Mouse (Mus musculus) left cerebral cortex, postnatal 14 days (tissue): ENCODE measurements around the gene Smn1. TPM values are rescaled to one million over a fixed set of nuclear protein-coding genes. Genes with fewer than 3 reads are reported as not detected.

Source experiments
- total RNA-seq, 2 experiments: library from RNA; stranded (reverse); gene quantifications; 2 replicates each; pipeline ENCODE4 v1.2.3; 2021

The Smn1 gene
- total RNA-seq, 2 experiments from 2014 or later, result 32.3 to 34.6 TPM

Other genes with a start within 250 kb of the Smn1 start
- gene Cartpt, start 223.8 kb upstream of the Smn1 start, total RNA-seq, result 10 to 100 TPM; 42.9 to 43.9 TPM
- 10 to 100 TPM; 23.9 to 26.2 TPM for gene Mccc2, start 109.2 kb upstream of the Smn1 start, total RNA-seq
- 10 to 100 TPM; 36.0 to 38.5 TPM for gene Bdp1, start 20.8 kb upstream of the Smn1 start, total RNA-seq
- gene Serf1, start 16.8 kb upstream of the Smn1 start, total RNA-seq, result 10 to 100 TPM; 29.5 to 35.2 TPM
- under 1 TPM; 0.24 to 0.34 TPM for gene Naip2, start 77.2 kb downstream of the Smn1 start, total RNA-seq
- under 1 TPM; 0.15 to 0.24 TPM for gene Naip5, start 121.5 kb downstream of the Smn1 start, total RNA-seq
- under 1 TPM; 0.17 to 0.18 TPM for gene Naip6, start 192.8 kb downstream of the Smn1 start, total RNA-seq